Mouse (Mus musculus) ES-E14 (cell line): ENCODE results near the gene Zic2.

ENCODE experiments used
- CHD2 ChIP-seq: IDR thresholded peaks from 2 replicates; pipeline ENCODE4 v1.6.1; 2014; ENCODE audit warnings: mild to moderate bottlenecking, low read depth, low read length, inconsistent platforms
- HCFC1 ChIP-seq: IDR thresholded peaks from 2 replicates; pipeline ENCODE4 v1.6.1; 2012; ENCODE audit warnings: low read length, inconsistent platforms, borderline replicate concordance; ENCODE audit not compliant: insufficient read depth
- MAFK ChIP-seq: IDR thresholded peaks from 2 replicates; pipeline ENCODE4 v1.6.1; 2014; ENCODE audit warnings: mild to moderate bottlenecking, low read depth, low read length, inconsistent platforms; ENCODE audit not compliant: insufficient read depth
- ZC3H11A ChIP-seq: IDR thresholded peaks from 2 replicates; pipeline ENCODE4 v1.6.1; 2012; ENCODE audit warnings: low read depth, mild to moderate bottlenecking, inconsistent platforms, low read length, borderline replicate concordance

DNA sequence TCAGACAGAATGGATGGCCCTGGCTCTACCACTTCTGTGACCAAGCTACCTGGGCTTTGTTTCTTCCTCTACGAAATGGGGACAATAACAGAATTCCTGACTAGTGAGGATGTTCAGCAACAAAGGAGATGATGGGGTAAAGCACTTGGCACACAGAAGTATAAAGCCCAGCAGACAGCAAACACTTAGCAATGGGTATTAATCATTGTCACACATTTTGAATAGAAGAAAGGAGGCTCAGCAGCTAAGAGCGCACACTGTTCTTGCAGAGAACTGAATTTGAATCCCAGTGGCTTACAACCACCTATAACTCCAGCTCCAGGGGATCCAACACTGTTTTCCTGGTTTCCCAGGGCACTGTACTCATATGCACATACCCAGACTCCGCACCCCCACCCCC, 47.6 kb upstream of the Zic2 start:
- no peak for TF ChIP-seq MAFK
- TF ChIP-seq HCFC1: no peak
- TF ChIP-seq CHD2: no peak
- no peak for TF ChIP-seq ZC3H11A
